Mouse (Mus musculus) liver, postnatal 0 days (tissue): ENCODE results near the gene Hunk.

Source experiments
- CTCF ChIP-seq: sonication (generic); IDR thresholded peaks from 2 replicates; pipeline ENCODE4 v1.5.1; 2016; ENCODE audit warnings: antibody characterized with exemption, low read depth
- EP300 ChIP-seq: IDR thresholded peaks from 2 replicates; pipeline ENCODE4 v1.6.1; 2016; ENCODE audit warnings: antibody characterized with exemption, low read depth, mild to moderate bottlenecking

DNA sequence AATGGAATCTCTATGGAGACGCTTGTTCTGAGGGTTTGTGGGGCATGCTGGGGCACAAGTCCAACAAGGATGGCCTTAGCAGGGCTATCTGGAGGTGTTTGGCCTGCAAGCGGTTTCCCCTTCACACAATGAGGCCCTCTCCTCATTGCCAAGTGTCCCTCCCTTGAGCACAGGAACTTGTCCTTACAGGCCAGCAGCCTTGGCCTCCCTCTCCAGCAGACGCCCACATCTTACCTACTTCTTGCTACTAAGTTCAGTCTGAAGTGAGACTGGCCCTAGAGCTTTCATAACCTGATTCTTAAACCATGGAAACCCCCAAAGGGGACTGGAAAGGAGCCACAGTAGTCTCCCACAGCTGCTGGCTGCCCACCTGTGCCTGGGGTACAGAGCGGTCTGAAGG is 104.3 kb downstream of the Hunk start:
- TF ChIP-seq CTCF (no peak), EP300 (no peak)
